Mouse (Mus musculus) liver, adult 2 months (tissue): ENCODE measurements around the gene Hcn1.

ENCODE experiments used
- CTCF ChIP-seq: fragments of 200-500 bp; IDR thresholded peaks from 2 replicates; pipeline ENCODE4 v1.5.1; 2011; ENCODE audit warnings: low read depth, low read length, control low read depth
- POLR2A ChIP-seq: fragments of 200-500 bp; IDR thresholded peaks from 2 replicates; pipeline ENCODE4 v1.6.1; 2011; ENCODE audit warnings: low read length, control low read depth; ENCODE audit not compliant: insufficient read depth; ENCODE audit errors: extremely low read depth

DNA sequence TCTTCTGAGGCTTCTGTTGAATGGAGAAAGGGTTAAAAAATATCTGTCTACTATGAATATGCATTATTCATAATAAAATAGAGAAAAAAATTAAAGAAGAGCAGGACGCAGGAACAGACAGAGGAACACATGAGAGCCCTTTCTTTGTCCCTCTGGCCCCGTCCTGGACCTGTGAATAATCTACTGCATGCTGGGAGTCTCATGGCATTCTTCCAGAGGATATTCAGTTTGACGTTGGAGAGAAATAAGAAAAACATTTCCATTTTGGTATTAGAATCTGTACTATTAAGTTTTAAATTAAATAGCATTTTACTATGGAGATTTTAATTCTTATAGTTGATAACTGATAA, 7.0 kb upstream of the Hcn1 start:
- TF ChIP-seq POLR2A (no peak), CTCF (no peak)
